Mouse (Mus musculus) hindbrain, embryonic 14.5 days (tissue): ENCODE data around the gene Dpf3. TPM values are rescaled to one million over a fixed set of nuclear protein-coding genes. Genes with fewer than 3 reads are reported as not detected.

Source experiments
- ATAC-seq: fragments of 200-750 bp; cut with Nextera tagmentation; 2 replicates; pipeline ENCODE4 v1.8.0; 2017; ENCODE audit warnings: moderate number of reproducible peaks, mild to moderate bottlenecking, moderate TSS enrichment, moderate library complexity; ENCODE audit not compliant: low FRiP score
- DNase-seq: peaks from one replicate; pipeline ENCODE4 v3.0.0-alpha.2; 2015; ENCODE audit warnings: low spot score
- H3K27ac ChIP-seq: fragments of 300-500 bp; sonication (generic); 2 replicates; pipeline ENCODE4 v1.5.1; 2014; ENCODE audit warnings: mild to moderate bottlenecking, moderate library complexity
- H3K27me3 ChIP-seq: fragments of 300-500 bp; sonication (generic); 2 replicates; pipeline ENCODE4 v1.6.1; 2014; ENCODE audit warnings: mild to moderate bottlenecking, low read length, mixed read lengths; ENCODE audit not compliant: control insufficient read depth, insufficient read depth
- H3K36me3 ChIP-seq: fragments of 300-500 bp; sonication (generic); replicated peaks from 2 replicates; pipeline ENCODE4 v1.6.1; 2014; ENCODE audit not compliant: control insufficient read depth, insufficient read depth
- H3K4me1 ChIP-seq: fragments of 300-500 bp; sonication (generic); replicated peaks from 2 replicates; pipeline ENCODE4 v1.6.1; 2014; ENCODE audit warnings: antibody characterized with exemption, low read length, mixed read lengths; ENCODE audit not compliant: control insufficient read depth, insufficient read depth
- H3K4me2 ChIP-seq: fragments of 300-500 bp; sonication (generic); replicated peaks from 2 replicates; pipeline ENCODE4 v1.6.1; 2014; ENCODE audit warnings: mild to moderate bottlenecking, moderate library complexity
- H3K4me3 ChIP-seq: fragments of 300-500 bp; sonication (generic); replicated peaks from 2 replicates; pipeline ENCODE4 v1.5.1; 2014; ENCODE audit warnings: mild to moderate bottlenecking, low read length
- H3K9ac ChIP-seq: fragments of 300-500 bp; sonication (generic); 2 replicates; pipeline ENCODE4 v1.6.1; 2014
- H3K9me3 ChIP-seq: fragments of 300-500 bp; sonication (generic); 2 replicates; pipeline ENCODE4 v1.6.1; 2016; ENCODE audit warnings: low read length; ENCODE audit not compliant: control insufficient read depth
- WGBS: fragments of 180-500 bp; shearing (Covaris S2); extraction: QIAGEN DNeasy Blood & Tissue Kit; methylation state at CpG from one replicate; pipeline ENCODE4 v1.1.7; 2014; 5-methylcytosine and 5-hydroxymethylcytosine counted together
- polyA plus RNA-seq: library from polyadenylated mRNA; unstranded; fragments of >200 nt; fragmentation: Nextera tagmentation; extraction: Ambion mirVana; gene quantifications from 2 replicates; pipeline ENCODE4 v1.2.1, GENCODE M21; 2014

The Dpf3 gene
- polyA plus RNA-seq, 1 experiment from 2014 or later, result 23.9 TPM

DNA sequence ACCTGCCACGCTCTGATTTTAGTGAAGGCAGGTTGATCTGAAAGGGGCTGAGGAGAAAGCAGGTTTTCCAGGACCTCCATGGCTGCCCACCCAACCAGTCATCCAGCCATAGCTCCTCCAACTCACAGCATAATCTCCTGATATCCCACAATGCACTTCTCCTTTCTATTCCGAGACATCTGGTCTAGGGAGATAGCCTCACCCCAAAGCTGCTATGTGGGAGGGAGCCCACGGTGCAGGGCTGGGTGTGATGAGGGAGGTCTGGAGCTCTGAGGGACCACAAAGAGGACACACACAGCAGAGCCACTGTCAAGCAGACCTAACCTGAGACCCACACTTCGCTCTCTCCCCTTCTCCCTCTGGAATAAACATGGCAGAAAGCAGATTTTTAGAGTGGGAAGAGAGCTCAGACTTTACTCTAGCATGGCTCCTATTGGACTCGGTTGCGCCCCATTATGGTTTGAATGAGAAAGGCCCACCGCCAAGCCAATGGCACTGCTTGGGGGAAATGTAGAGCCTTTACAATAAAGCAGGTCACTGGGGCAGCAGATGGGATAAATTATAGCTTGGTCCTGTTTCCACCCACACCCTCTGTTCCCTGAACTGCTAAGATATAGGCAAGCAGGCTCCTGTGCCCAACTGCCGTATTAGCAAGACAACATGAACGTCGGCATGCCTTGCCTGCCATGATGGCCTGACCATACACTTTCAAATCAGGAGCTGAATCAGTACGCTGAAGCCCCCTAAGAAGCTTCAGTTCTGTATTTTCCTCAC is 178.3 kb downstream of the Dpf3 start:
- no peaks in the 10 kb centered on the region for H3K27me3 ChIP-seq
- 81% methylated on average over 11 of the region's 11 CpGs for WGBS
- no peaks in the 10 kb centered on the region for H3K9me3 ChIP-seq
- H3K4me3 ChIP-seq, result no peak overlapping the region
- H3K4me1 ChIP-seq, result no peaks in the 10 kb centered on the region
- H3K9ac ChIP-seq, result no peak overlapping the region
- H3K27ac ChIP-seq, result no peak overlapping the region
- ATAC-seq (no peak), DNase-seq (no peak)
- no peak overlapping the region for H3K4me2 ChIP-seq
- H3K36me3 ChIP-seq, result no peaks in the 10 kb centered on the region

DNA sequence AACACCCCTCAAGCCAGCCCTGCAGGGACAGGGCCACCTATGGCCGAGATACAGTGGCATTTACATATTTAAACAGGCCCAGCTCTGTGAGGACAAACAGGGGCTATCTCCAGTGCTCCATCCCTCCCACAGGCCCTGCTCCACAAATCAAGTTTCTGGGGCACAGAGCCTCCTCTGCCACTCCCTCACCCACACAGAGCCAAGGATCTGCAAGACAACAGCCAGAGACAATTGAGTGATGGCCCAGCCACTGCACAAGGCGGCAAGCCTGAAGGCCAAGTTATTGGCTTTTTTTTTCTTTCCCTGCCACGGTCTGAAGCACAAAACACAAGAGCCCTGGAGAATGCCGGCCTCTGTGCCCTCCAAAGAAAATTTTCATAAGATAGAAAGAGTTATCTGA is 178.9 kb downstream of the Dpf3 start:
- no peaks in the 10 kb centered on the region for H3K36me3 ChIP-seq

DNA sequence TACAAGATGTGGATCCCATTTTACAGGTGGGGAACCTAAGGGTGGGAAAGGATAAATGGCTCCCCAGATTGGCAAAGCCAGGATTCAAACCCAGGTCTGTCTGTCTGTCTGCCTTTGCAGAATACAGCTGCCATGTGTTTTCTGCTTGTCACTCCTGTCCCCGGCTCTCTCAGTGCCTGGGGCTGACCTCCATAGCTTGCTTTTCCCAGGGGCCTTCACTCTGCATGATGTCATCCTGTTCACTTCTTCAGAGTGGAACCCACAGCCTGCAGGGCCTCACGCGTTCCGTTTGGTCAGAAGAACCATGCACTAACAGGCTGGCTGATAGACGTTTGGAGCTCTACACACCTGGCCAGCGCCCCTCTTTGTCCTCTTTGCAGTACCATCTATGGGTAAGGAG is 184.3 kb downstream of the Dpf3 start:
- no peak for DNase-seq
- H3K4me2 ChIP-seq, result peak overlapping the region; percentile 13; the same call in 1 of the 2 replicates
- ATAC-seq, result no peak
- H3K4me3 ChIP-seq, result no peak overlapping the region
- H3K9me3 ChIP-seq, result no peaks in the 10 kb centered on the region
- peak overlapping the region; percentile 37 for H3K9ac ChIP-seq
- WGBS, result 44% methylated on average over 6 of the region's 6 CpGs
- H3K27me3 ChIP-seq, result no peaks in the 10 kb centered on the region
- H3K4me1 ChIP-seq, result peaks cover 22% of the 10 kb centered on the region
- no peaks in the 10 kb centered on the region for H3K36me3 ChIP-seq
- peak overlapping the region; percentile 93 for H3K27ac ChIP-seq

More for the DNA sequence above, 178.9 kb downstream of the Dpf3 start:
- ATAC-seq (no peak), DNase-seq (no peak)
- H3K4me2 ChIP-seq, result no peak overlapping the region
- H3K27ac ChIP-seq, result no peak overlapping the region
- no peak overlapping the region for H3K4me3 ChIP-seq
- H3K9ac ChIP-seq, result no peak overlapping the region
- 55% methylated on average over 4 of the region's 4 CpGs for WGBS
- no peaks in the 10 kb centered on the region for H3K4me1 ChIP-seq
- no peaks in the 10 kb centered on the region for H3K27me3 ChIP-seq
- H3K9me3 ChIP-seq, result no peaks in the 10 kb centered on the region

DNA sequence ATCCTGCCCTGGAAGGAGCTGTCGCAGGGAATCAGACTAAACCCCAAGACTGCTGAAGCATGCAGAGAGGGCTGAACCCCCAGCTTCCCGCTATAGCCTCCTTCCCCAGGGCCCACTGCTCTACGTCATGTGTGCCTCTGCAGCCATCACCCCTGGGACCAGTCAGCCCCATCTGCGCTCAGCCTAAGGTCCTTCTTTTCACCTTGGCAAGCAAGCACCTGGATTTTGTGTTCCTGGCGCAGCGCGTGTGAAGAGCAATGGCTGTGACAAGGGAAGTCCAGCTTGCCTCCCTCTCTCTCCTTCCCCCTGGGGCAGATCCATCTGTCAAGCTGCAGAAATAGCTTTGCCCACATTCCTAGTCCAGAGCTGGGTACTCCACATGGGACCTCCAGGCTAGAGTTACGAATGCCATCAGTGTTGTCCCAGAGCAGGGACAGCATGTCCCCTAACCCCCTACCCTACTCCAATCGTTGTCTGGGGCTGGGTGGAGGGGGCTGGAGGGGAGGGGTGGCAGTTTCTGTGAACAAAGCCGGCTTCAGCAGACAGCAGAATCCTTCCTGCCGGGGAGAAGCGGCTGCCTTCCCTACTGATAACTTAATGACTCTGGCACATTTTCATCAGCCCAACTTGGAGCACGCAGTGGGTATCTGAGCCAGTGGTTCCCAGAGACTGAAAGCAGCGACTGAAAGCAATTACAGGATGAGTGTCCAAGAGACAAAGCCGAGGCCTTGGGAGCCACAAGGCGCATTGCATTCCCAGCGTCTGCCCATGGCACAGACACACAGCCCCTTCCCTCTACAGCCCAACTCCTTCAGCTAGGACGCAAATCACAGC is 185.0 kb downstream of the Dpf3 start:
- WGBS, result 9% methylated on average over 18 of the region's 18 CpGs
- ATAC-seq, result peak; percentile 88
- Histone ChIP-seq H3K4me3 (no peak overlapping the region), H3K27me3 (no peaks in the 10 kb centered on the region), H3K9me3 (no peaks in the 10 kb centered on the region), H3K9ac (peak overlapping the region; percentile 37), H3K4me2 (peak overlapping the region; percentile 13), H3K4me1 (peaks cover 22% of the 10 kb centered on the region), H3K27ac (peak overlapping the region; percentile 93), H3K36me3 (no peaks in the 10 kb centered on the region)
- DNase-seq, result peak; percentile 71

DNA sequence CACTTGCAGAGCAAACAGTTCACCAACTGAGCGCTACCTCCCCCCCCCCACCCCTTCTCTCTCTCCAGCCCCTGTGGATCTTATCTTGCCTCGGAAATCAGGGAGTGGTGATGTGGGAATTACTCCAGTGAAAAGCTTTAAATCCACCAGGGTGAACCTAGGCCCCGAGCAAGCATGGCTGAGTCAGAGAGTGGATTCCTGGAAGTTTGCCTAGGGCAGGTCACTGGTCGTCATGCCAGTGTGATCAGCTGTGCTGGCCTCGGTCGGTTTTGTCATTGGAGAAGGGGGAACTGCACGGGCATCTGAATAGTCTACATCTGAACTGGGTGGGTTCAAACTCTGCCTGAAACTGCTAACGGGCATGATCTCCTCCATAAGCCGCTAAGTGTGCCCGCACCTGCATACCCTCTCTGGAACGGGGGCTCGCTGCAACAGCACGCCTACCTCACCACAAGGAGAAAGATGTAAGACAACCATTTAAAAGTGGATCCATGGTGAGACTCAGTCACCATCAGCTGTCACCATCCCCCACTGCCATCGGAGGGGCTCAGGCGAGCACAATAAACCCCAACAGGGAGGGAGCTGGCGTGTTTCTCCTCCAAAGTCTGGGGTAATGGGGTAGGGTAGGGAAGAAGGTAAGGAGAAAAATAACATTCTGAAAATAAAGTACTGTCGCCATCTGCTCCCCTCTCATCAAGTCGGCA is 185.7 kb downstream of the Dpf3 start:
- DNase-seq (no peak), ATAC-seq (peak; percentile 3; the same call in 1 of the 2 replicates)
- Histone ChIP-seq H3K4me3 (no peak overlapping the region), H3K36me3 (no peaks in the 10 kb centered on the region), H3K4me1 (peaks cover 22% of the 10 kb centered on the region), H3K9me3 (no peaks in the 10 kb centered on the region), H3K27me3 (no peaks in the 10 kb centered on the region), H3K4me2 (peak overlapping the region; percentile 13; the same call in 1 of the 2 replicates), H3K9ac (peak overlapping the region; percentile 37; the same call in 1 of the 2 replicates), H3K27ac (peak overlapping the region; percentile 93)
- WGBS, result 45% methylated on average over 18 of the region's 18 CpGs

DNA sequence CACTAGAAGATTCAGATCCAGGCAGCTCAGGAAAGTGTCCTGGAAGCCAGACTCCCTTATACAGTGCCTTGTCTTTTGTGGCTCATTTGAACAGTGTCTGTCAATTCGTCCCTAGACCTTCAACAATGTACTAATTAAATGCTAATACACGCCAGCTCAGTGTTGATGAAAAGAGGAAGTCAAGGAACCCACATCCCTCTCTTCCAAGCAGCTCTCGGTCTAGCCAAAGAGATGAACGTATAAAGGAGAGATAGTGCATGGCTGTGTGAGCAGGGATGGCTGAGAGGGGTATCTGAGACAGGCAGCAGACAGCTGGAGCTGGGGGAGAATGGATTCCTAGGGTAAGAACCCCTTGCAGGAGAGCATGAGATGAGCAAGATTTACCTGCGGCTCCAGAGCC is 189.2 kb downstream of the Dpf3 start:
- no peaks in the 10 kb centered on the region for H3K9me3 ChIP-seq
- H3K27me3 ChIP-seq, result no peaks in the 10 kb centered on the region
- H3K4me1 ChIP-seq, result peaks cover 20% of the 10 kb centered on the region
- H3K9ac ChIP-seq, result no peak overlapping the region
- H3K4me3 ChIP-seq, result no peak overlapping the region
- no peak overlapping the region for H3K27ac ChIP-seq
- no peak for ATAC-seq
- WGBS, result 78% methylated on average over 5 of the region's 5 CpGs
- no peaks in the 10 kb centered on the region for H3K36me3 ChIP-seq
- no peak for DNase-seq
- H3K4me2 ChIP-seq, result no peak overlapping the region

DNA sequence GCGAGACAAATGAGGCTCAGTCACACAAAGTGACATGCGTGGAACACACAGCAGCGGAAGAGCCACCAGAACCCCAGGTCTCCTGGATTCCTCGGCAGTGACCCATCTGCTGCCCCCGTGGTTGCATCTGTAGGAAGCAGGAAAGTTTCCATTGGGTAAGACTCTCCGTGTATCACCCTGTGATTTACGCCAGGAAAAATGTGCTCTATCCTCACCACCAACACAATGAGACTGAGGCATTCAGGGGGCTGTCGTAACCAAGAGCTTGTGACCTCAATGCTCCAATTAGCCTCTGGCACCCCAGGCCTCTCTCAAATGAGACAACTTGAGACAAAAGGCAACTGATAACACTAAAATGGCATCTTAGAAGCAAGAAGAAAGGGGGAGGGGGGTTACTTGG is 192.5 kb downstream of the Dpf3 start:
- Histone ChIP-seq H3K36me3 (no peaks in the 10 kb centered on the region), H3K27ac (no peak overlapping the region), H3K4me1 (no peaks in the 10 kb centered on the region), H3K9ac (no peak overlapping the region), H3K27me3 (no peaks in the 10 kb centered on the region), H3K4me2 (no peak overlapping the region), H3K9me3 (no peaks in the 10 kb centered on the region), H3K4me3 (no peak overlapping the region)
- ATAC-seq, result no peak
- DNase-seq, result no peak
- 51% methylated on average over 8 of the region's 8 CpGs for WGBS

DNA sequence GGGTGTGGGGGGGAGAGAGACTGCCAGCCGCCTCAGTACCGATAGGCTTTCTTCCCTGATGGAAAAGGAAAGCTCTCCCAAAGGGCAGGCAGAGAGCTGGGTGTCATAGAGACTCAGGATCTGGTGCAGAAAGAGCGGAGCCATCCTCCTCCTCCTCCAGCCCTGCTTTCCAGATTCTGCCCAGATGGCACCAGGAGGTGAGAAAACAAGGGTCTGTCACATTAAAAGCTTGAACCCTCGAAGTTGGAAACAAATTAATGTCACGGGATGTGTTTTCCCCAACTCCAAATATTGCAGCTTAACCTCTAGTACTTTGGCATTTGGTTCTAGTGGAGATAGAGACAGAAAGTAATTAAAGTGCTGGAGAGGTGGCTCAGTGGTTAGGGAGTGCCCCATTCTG is 195.6 kb downstream of the Dpf3 start:
- H3K27me3 ChIP-seq, result no peaks in the 10 kb centered on the region
- H3K27ac ChIP-seq, result no peak overlapping the region
- H3K4me2 ChIP-seq, result no peak overlapping the region
- H3K9me3 ChIP-seq, result no peaks in the 10 kb centered on the region
- no peak overlapping the region for H3K9ac ChIP-seq
- no peaks in the 10 kb centered on the region for H3K36me3 ChIP-seq
- 77% methylated on average over 5 of the region's 5 CpGs for WGBS
- H3K4me1 ChIP-seq, result peaks cover 4% of the 10 kb centered on the region
- ATAC-seq (no peak), DNase-seq (no peak)
- H3K4me3 ChIP-seq, result no peak overlapping the region
